Mouse (Mus musculus): ENCODE results near the gene Hsdl1.

Hsdl1 gene

GRCm38 (mm10) chr8:119530937-119531336, 44.0 kb downstream of the Hsdl1 start:
- DNase-seq (ENCODE audit: low spot score), result no peak

GRCm38 (mm10) chr8:119528762-119529161, 46.2 kb downstream of the Hsdl1 start:
- no peak for DNase-seq (ENCODE audit: low spot score)

GRCm38 (mm10) chr8:119520102-119520501, 54.9 kb downstream of the Hsdl1 start:
- DNase-seq (ENCODE audit: low spot score), result peak; percentile 43

GRCm38 (mm10) chr8:119516674-119517073, 58.3 kb downstream of the Hsdl1 start:
- peak; percentile 84 for DNase-seq (ENCODE audit: low spot score)

GRCm38 (mm10) chr8:119515767-119516166, 59.2 kb downstream of the Hsdl1 start:
- no peak for DNase-seq (ENCODE audit: low spot score)

GRCm38 (mm10) chr8:119514940-119515339, 60.0 kb downstream of the Hsdl1 start:
- DNase-seq (ENCODE audit: low spot score), result no peak

- peak; percentile 25 for DNase-seq (ENCODE audit: low spot score)
These were observed 61.6 kb downstream of the Hsdl1 start for GRCm38 (mm10) chr8:119513405-119513804.
